ENCODE assay signal across 14 mouse cellular contexts in genomic region chr2:60774501-60774900, GRCm38 (mm10). TPM values are rescaled to one million over a fixed set of nuclear protein-coding genes. Genes with fewer than 3 reads are reported as not detected.
DNase-seq lines count a peak whose midpoint lies in the region; ATAC-seq and TF ChIP-seq lines count a peak whose summit lies in the region.
"Had no signal": no experiment of that assay in that cellular context is flagged by ENCODE, and none has a peak within 500 bp of the region (broad histone marks: within the 10 kb centered on the region; RNA-seq: fewer than 3 reads in every experiment).

No protein-coding gene starts in this region.

- H3K4me2 ChIP-seq in lung, embryonic 14.5 days = no peak overlapping the region
- H3K4me2 ChIP-seq: forebrain, embryonic 12.5 days; midbrain, embryonic 12.5 days had no signal

- H3K27ac ChIP-seq in lung, embryonic 14.5 days (ENCODE audit: low read depth) = peak overlapping the region; percentile 10
- H3K27ac ChIP-seq: forebrain, embryonic 12.5 days; hindbrain, embryonic 10.5 days; left cerebral cortex, adult 2 months; midbrain, embryonic 12.5 days had no signal

- peaks cover 8% of the 10 kb centered on the region; the same call in 1 of the 2 replicates for H3K9me3 ChIP-seq in lung, embryonic 14.5 days (ENCODE audit: low read depth, low read length)

- no peak overlapping the region for H3K4me3 ChIP-seq in lung, embryonic 14.5 days (ENCODE audit: low read depth, low read length)
- H3K4me3 ChIP-seq: forebrain, embryonic 12.5 days; hindbrain, embryonic 10.5 days; left cerebral cortex, adult 2 months; midbrain, embryonic 12.5 days had no signal

- no peak for TF ChIP-seq CTCF in lung, embryonic 14.5 days (IDR thresholded peaks at IDR 0.05; ENCODE audit: low read depth)

- peak; percentile 32 for DNase-seq in lung, embryonic 14.5 days
- DNase-seq in lung, adult 18-20 months = no peak
- DNase-seq in CD4-positive, CD25-positive, alpha-beta regulatory T cell, adult 2 months (ENCODE audit: low read depth, low spot score) = peak; percentile 65
- peak; percentile 48 for DNase-seq in MEL-GATA-1-ER (ENCODE audit: extremely low read depth, low read depth)
- DNase-seq in lung, postnatal 10 days = peak; percentile 12
- no peak for DNase-seq in kidney, postnatal 25 days
- DNase-seq in urinary bladder, postnatal 4 days (ENCODE audit: low spot score in 2 of 2) = no peak
- no peak for DNase-seq in kidney, adult 18-20 months
- DNase-seq: cerebellum, adult 8-10 months; kidney, adult 2 months had no signal

- 42% methylated on average over 3 of the region's 3 CpGs for WGBS in lung, embryonic 14.5 days

- ATAC-seq in lung, embryonic 14.5 days (ENCODE audit: insufficient read depth) = no peak

- H3K27me3 ChIP-seq in lung, embryonic 14.5 days (ENCODE audit: insufficient read depth, low read length) = no peaks in the 10 kb centered on the region
- H3K27me3 ChIP-seq: midbrain, embryonic 12.5 days had no signal

- H3K9ac ChIP-seq in lung, embryonic 14.5 days = no peak overlapping the region
- H3K9ac ChIP-seq: forebrain, embryonic 12.5 days; midbrain, embryonic 12.5 days had no signal

- H3K4me1 ChIP-seq in lung, embryonic 14.5 days (ENCODE audit: insufficient read depth) = 0 out of 2 replicates have a peak, but pooled peaks cover 7% of the 10 kb centered on the region
- H3K4me1 ChIP-seq: forebrain, embryonic 12.5 days; hindbrain, embryonic 10.5 days; midbrain, embryonic 12.5 days had no signal

- peaks cover 79% of the 10 kb centered on the region for H3K36me3 ChIP-seq in lung, embryonic 14.5 days (ENCODE audit: insufficient read depth)
- H3K36me3 ChIP-seq: forebrain, embryonic 12.5 days had no signal

RNA-seq across cellular contexts. Expression of gene Itgb6, which starts 52.1 kb away (rescaled TPM):
- 5.5 and 6.2 TPM in 2 replicates for polyA plus RNA-seq in lung, embryonic 14.5 days (2014; fragmentation: Nextera tagmentation; extraction: Ambion mirVana)

Comparison
In these comparisons a context has a peak if more than half of its experiments do, and no peak if none do; other contexts are left out.
1. DNase-seq: peak in lung, embryonic 14.5 days (single experiment), CD4-positive, CD25-positive, alpha-beta regulatory T cell, adult 2 months (single experiment), MEL-GATA-1-ER (single experiment) and lung, postnatal 10 days (single experiment); none in lung, adult 18-20 months (0 of 2), kidney, postnatal 25 days (0 of 2), urinary bladder, postnatal 4 days (0 of 2) and kidney, adult 18-20 months (single experiment).